11 mouse cellular contexts compared by ENCODE assay signal in genomic region chr8:120279418-120279817, GRCm38 (mm10). TPM values are rescaled to one million over a fixed set of nuclear protein-coding genes. Genes with fewer than 3 reads are reported as not detected.
DNase-seq lines count a peak whose midpoint lies in the region; ATAC-seq lines count a peak whose summit lies in the region.
"Had no signal": no experiment of that assay in that cellular context is flagged by ENCODE, and none has a peak within 500 bp of the region (broad histone marks: within the 10 kb centered on the region; RNA-seq: fewer than 3 reads in every experiment).

No protein-coding gene starts in this region.

- no peaks in the 10 kb centered on the region for H3K9me3 ChIP-seq in heart, embryonic 14.5 days (ENCODE audit: control insufficient read depth, low read length)
- H3K9me3 ChIP-seq in lung, embryonic 16.5 days (ENCODE audit: control insufficient read depth, low read length), result no peaks in the 10 kb centered on the region
- H3K9me3 ChIP-seq in embryonic facial prominence, embryonic 12.5 days, result no peaks in the 10 kb centered on the region
- H3K9me3 ChIP-seq in limb, embryonic 13.5 days, result no peaks in the 10 kb centered on the region
- H3K9me3 ChIP-seq: hindbrain, embryonic 15.5 days had no signal

- H3K9ac ChIP-seq in heart, embryonic 14.5 days (ENCODE audit: low read length), result peak overlapping the region; percentile 21; the same call in 1 of the 2 replicates
- no peak overlapping the region for H3K9ac ChIP-seq in lung, embryonic 16.5 days (ENCODE audit: low read length)
- no peak overlapping the region for H3K9ac ChIP-seq in embryonic facial prominence, embryonic 12.5 days
- no peak overlapping the region for H3K9ac ChIP-seq in limb, embryonic 13.5 days
- H3K9ac ChIP-seq: hindbrain, embryonic 15.5 days had no signal

- no peaks in the 10 kb centered on the region; the same call in 1 of the 2 replicates for H3K27me3 ChIP-seq in heart, embryonic 14.5 days (ENCODE audit: control insufficient read depth, insufficient read depth, low read length)
- no peaks in the 10 kb centered on the region for H3K27me3 ChIP-seq in lung, embryonic 16.5 days (ENCODE audit: control insufficient read depth, insufficient read depth, low read depth, low read length)
- H3K27me3 ChIP-seq in embryonic facial prominence, embryonic 12.5 days, result 0 out of 2 replicates have a peak, but pooled peaks cover 3% of the 10 kb centered on the region
- no peaks in the 10 kb centered on the region for H3K27me3 ChIP-seq in limb, embryonic 13.5 days

- peaks cover 36 to 55% of the 10 kb centered on the region in 2 experiments for H3K4me1 ChIP-seq in heart, embryonic 14.5 days (ENCODE audit: control insufficient read depth in 2 of 2, insufficient read depth in 2 of 2, low read length in 2 of 2)
- peaks cover 70% of the 10 kb centered on the region for H3K4me1 ChIP-seq in lung, embryonic 16.5 days (replicated peaks; ENCODE audit: control insufficient read depth, insufficient read depth, low read length)
- H3K4me1 ChIP-seq in embryonic facial prominence, embryonic 12.5 days, result peaks cover 92% of the 10 kb centered on the region
- H3K4me1 ChIP-seq in limb, embryonic 13.5 days, result peaks cover 93% of the 10 kb centered on the region

- DNase-seq in heart, adult 8-10 months (ENCODE audit: low spot score), result no peak
- no peak for DNase-seq in lung, postnatal 25 days (ENCODE audit: low spot score)
- DNase-seq in layer of hippocampus, postnatal 36 days, result no peak

- no peak for ATAC-seq in heart, embryonic 14.5 days (ENCODE audit: insufficient number of reproducible peaks, insufficient read depth, low FRiP score, low read depth)
- ATAC-seq in lung, embryonic 16.5 days (ENCODE audit: low read depth), result no peak
- ATAC-seq in embryonic facial prominence, embryonic 12.5 days (ENCODE audit: insufficient number of reproducible peaks, insufficient read depth, low FRiP score, low TSS enrichment), result no peak
- no peak for ATAC-seq in limb, embryonic 13.5 days (ENCODE audit: low FRiP score, low read depth)
- ATAC-seq: forebrain, embryonic 16.5 days had no signal

- no peaks in the 10 kb centered on the region for H3K36me3 ChIP-seq in heart, embryonic 14.5 days (ENCODE audit: control insufficient read depth, insufficient read depth, low read length)
- no peaks in the 10 kb centered on the region for H3K36me3 ChIP-seq in lung, embryonic 16.5 days (ENCODE audit: control insufficient read depth, insufficient read depth, low read length)
- H3K36me3 ChIP-seq in embryonic facial prominence, embryonic 12.5 days, result no peaks in the 10 kb centered on the region
- no peaks in the 10 kb centered on the region for H3K36me3 ChIP-seq in limb, embryonic 13.5 days
- H3K36me3 ChIP-seq: hindbrain, embryonic 15.5 days had no signal

- H3K4me2 ChIP-seq in heart, embryonic 14.5 days (ENCODE audit: low read length), result no peak overlapping the region
- no peak overlapping the region for H3K4me2 ChIP-seq in lung, embryonic 16.5 days (ENCODE audit: low read depth, low read length)
- H3K4me2 ChIP-seq in embryonic facial prominence, embryonic 12.5 days (replicated peaks), result no peak overlapping the region
- no peak overlapping the region for H3K4me2 ChIP-seq in limb, embryonic 13.5 days (replicated peaks)
- H3K4me2 ChIP-seq: hindbrain, embryonic 15.5 days had no signal

- no peak overlapping the region for H3K4me3 ChIP-seq in heart, embryonic 14.5 days (ENCODE audit: control insufficient read depth in 1 of 2, insufficient read depth in 1 of 2, low read depth in 1 of 2, low read length in 2 of 2)
- no peak overlapping the region for H3K4me3 ChIP-seq in lung, embryonic 16.5 days (ENCODE audit: low read length)
- no peak overlapping the region for H3K4me3 ChIP-seq in embryonic facial prominence, embryonic 12.5 days
- H3K4me3 ChIP-seq in limb, embryonic 13.5 days, result no peak overlapping the region
- H3K4me3 ChIP-seq: hindbrain, embryonic 15.5 days; layer of hippocampus, adult 2 months; myocyte had no signal

- WGBS in heart, embryonic 14.5 days, result 56% methylated on average over 8 of the region's 8 CpGs
- 65% methylated on average over 8 of the region's 8 CpGs for WGBS in lung, embryonic 16.5 days
- WGBS in embryonic facial prominence, embryonic 12.5 days, result 88% methylated on average over 8 of the region's 8 CpGs
- 83% methylated on average over 8 of the region's 8 CpGs for whole genome bisulfite sequencing in limb, embryonic 13.5 days

- H3K27ac ChIP-seq in heart, embryonic 14.5 days (replicated peaks in 1 of 2; ENCODE audit: control insufficient read depth in 1 of 2, insufficient read depth in 1 of 2, low read depth in 2 of 2, low read length in 2 of 2), result peak overlapping the region in 1 of 2 experiments; percentile 44; a peak in 1 of 4 replicates
- peak overlapping the region; percentile 98 for H3K27ac ChIP-seq in lung, embryonic 16.5 days (ENCODE audit: low read length)
- H3K27ac ChIP-seq in embryonic facial prominence, embryonic 12.5 days, result 0 out of 2 replicates have a peak overlapping the region, but pooled peaks have one; percentile 8
- peak overlapping the region; percentile 7; the same call in 1 of the 2 replicates for H3K27ac ChIP-seq in limb, embryonic 13.5 days
- H3K27ac ChIP-seq: hindbrain, embryonic 15.5 days; layer of hippocampus, adult 2 months had no signal

RNA-seq across cellular contexts. Expression of gene Gse1, which starts 51.2 kb away (rescaled TPM):
- polyA plus RNA-seq in heart, embryonic 14.5 days (2014; fragmentation: Nextera tagmentation; extraction: Ambion mirVana), result 12.0 and 12.2 TPM in 2 replicates
- 10 to 100 TPM; 18.9 to 29.1 (median 23.3) TPM for total RNA-seq in heart, adult 8-10 months (2022)
- 10.2 and 10.9 TPM in 2 replicates for polyA plus RNA-seq in lung, embryonic 16.5 days (2015; fragmentation: Nextera tagmentation; extraction: Ambion mirVana)
- polyA plus RNA-seq in embryonic facial prominence, embryonic 12.5 days (2016; fragmentation: Nextera tagmentation; extraction: Ambion mirVana), result 10.6 and 12.3 TPM in 2 replicates
- polyA plus RNA-seq in limb, embryonic 13.5 days (2015; fragmentation: Nextera tagmentation; extraction: Ambion mirVana), result 6.9 and 7.1 TPM in 2 replicates
- total RNA-seq in layer of hippocampus, postnatal 36 days (2021), result 100 to 1,000 TPM; 147 to 155 TPM
